Mouse (Mus musculus): Measurements from ENCODE around the gene Gm49337.
"Not testable (repeated sequence)": the region's sequence is repeated elsewhere in the genome, so short reads cannot be mapped to it uniquely, and the experiment has no call there.

The Gm49337 gene

GRCm38 (mm10) chr4:116215895-116216605 lies 42.9 kb downstream of the Gm49337 start:
- DNase-seq = no peak

GRCm38 (mm10) chr4:116217046-116217445 lies 43.9 kb downstream of the Gm49337 start:
- no peak for DNase-seq

- not testable (repeated sequence) for DNase-seq
Observed at GRCm38 (mm10) chr4:116217661-116218060, 44.5 kb downstream of the Gm49337 start.

- DNase-seq = no peak
Observed at GRCm38 (mm10) chr4:116219056-116219455, 45.9 kb downstream of the Gm49337 start.

GRCm38 (mm10) chr4:116220071-116220650 lies 47.0 kb downstream of the Gm49337 start:
- DNase-seq = peak; percentile 6

- DNase-seq = no peak
Observed at GRCm38 (mm10) chr4:116220780-116221139, 47.6 kb downstream of the Gm49337 start.

- peak; percentile 99 for DNase-seq
Observed at GRCm38 (mm10) chr4:116221140-116221851, 48.1 kb downstream of the Gm49337 start, which contains the start of gene Pik3r3. Pik3r3 (plus strand) TSS chr4:116221618.

GRCm38 (mm10) chr4:116221996-116222842 lies 49.0 kb downstream of the Gm49337 start:
- peak; percentile 27 for DNase-seq

- no peak for DNase-seq
Observed at GRCm38 (mm10) chr4:116222843-116223119, 49.6 kb downstream of the Gm49337 start.

GRCm38 (mm10) chr4:116243377-116243776 lies 70.2 kb downstream of the Gm49337 start:
- DNase-seq = no peak

GRCm38 (mm10) chr4:116244240-116244639 lies 71.1 kb downstream of the Gm49337 start:
- DNase-seq = no peak

- peak; percentile 77 for DNase-seq
Observed at GRCm38 (mm10) chr4:116245926-116246325, 72.7 kb downstream of the Gm49337 start.

GRCm38 (mm10) chr4:116249986-116250385 lies 76.8 kb downstream of the Gm49337 start:
- DNase-seq = no peak

GRCm38 (mm10) chr4:116268220-116268619 lies 95.0 kb downstream of the Gm49337 start:
- DNase-seq = no peak

GRCm38 (mm10) chr4:116282211-116282610 lies 109.0 kb downstream of the Gm49337 start:
- peak; percentile 42 for DNase-seq

- no peak for DNase-seq
Observed at GRCm38 (mm10) chr4:116291561-116291960, 118.4 kb downstream of the Gm49337 start.

GRCm38 (mm10) chr4:116293296-116293695 lies 120.1 kb downstream of the Gm49337 start:
- DNase-seq = no peak

- DNase-seq = peak; percentile 56
Observed at GRCm38 (mm10) chr4:116300878-116301355, 127.7 kb downstream of the Gm49337 start.

- DNase-seq = no peak
Observed at GRCm38 (mm10) chr4:116304551-116304950, 131.4 kb downstream of the Gm49337 start.

- DNase-seq = no peak
Observed at GRCm38 (mm10) chr4:116317575-116317974, 144.4 kb downstream of the Gm49337 start.

- DNase-seq = peak; percentile 42
Observed at GRCm38 (mm10) chr4:116322127-116322526, 148.9 kb downstream of the Gm49337 start.

- DNase-seq = no peak
Observed at GRCm38 (mm10) chr4:116329256-116329655, 156.1 kb downstream of the Gm49337 start.

GRCm38 (mm10) chr4:116336294-116336693 lies 163.1 kb downstream of the Gm49337 start:
- no peak for DNase-seq
